Comparison of ENCODE assay signal across 9 mouse cellular contexts in genomic region chr6:28419673-28420072, GRCm38 (mm10). TPM values are rescaled to one million over a fixed set of nuclear protein-coding genes. Genes with fewer than 3 reads are reported as not detected.
DNase-seq lines count a peak whose midpoint lies in the region; ATAC-seq and TF ChIP-seq lines count a peak whose summit lies in the region.
"Had no signal": no experiment of that assay in that cellular context is flagged by ENCODE, and none has a peak within 500 bp of the region (broad histone marks: within the 10 kb centered on the region; RNA-seq: fewer than 3 reads in every experiment).

No protein-coding gene starts in this region.

- ATAC-seq in heart, embryonic 11.5 days (replicated peaks; ENCODE audit: insufficient number of reproducible peaks, low FRiP score, low TSS enrichment) = no peak
- no peak for ATAC-seq in neural tube, embryonic 12.5 days (ENCODE audit: low FRiP score, low read depth)
- no peak for ATAC-seq in liver, embryonic 11.5 days (replicated peaks; ENCODE audit: low FRiP score)
- ATAC-seq in stomach, postnatal 0 days (ENCODE audit: low FRiP score, low TSS enrichment) = no peak
- no peak for ATAC-seq in granulocyte monocyte progenitor cell, adult 5-6 weeks (replicated peaks; ENCODE audit: poor library complexity, severe bottlenecking)

- WGBS in heart, embryonic 11.5 days (ENCODE audit: insufficient replicate concordance) = 77% methylated on average over 2 of the region's 2 CpGs
- 89% methylated on average over 2 of the region's 2 CpGs for WGBS in neural tube, embryonic 12.5 days
- 85% methylated on average over 2 of the region's 2 CpGs for WGBS in liver, embryonic 11.5 days
- WGBS in stomach, postnatal 0 days = 47% methylated on average over 2 of the region's 2 CpGs

- DNase-seq in heart, postnatal 14 days = no peak
- DNase-seq in neural tube, embryonic 10.5 days (ENCODE audit: extremely low spot score, low spot score) = no peak
- no peak for DNase-seq in liver, embryonic 11.5 days (ENCODE audit: low spot score)
- DNase-seq in stomach, postnatal 0 days (ENCODE audit: low spot score) = no peak
- no peak for DNase-seq in gastrocnemius, postnatal 25 days

- TF ChIP-seq EP300 in stomach, postnatal 0 days (optimal IDR thresholded peaks at IDR 0.05) = no peak

- no peak overlapping the region for H3K27ac ChIP-seq in heart, embryonic 11.5 days (ENCODE audit: low read depth, low read length)
- no peak overlapping the region for H3K27ac ChIP-seq in neural tube, embryonic 12.5 days
- H3K27ac ChIP-seq in liver, embryonic 11.5 days (ENCODE audit: low read depth, low read length) = no peak overlapping the region
- no peak overlapping the region for H3K27ac ChIP-seq in stomach, postnatal 0 days (replicated peaks)

- TF ChIP-seq CTCF in stomach, postnatal 0 days (IDR thresholded peaks at IDR 0.05; ENCODE audit: low read depth) = no peak

- intact Hi-C loops in heart, postnatal 14 days (cut with DNase I) = loop anchor here (5.0 kb wide), 1 partner anchor 157 kb away; no protein-coding TSS in a partner anchor

- H3K9ac ChIP-seq in heart, embryonic 11.5 days (ENCODE audit: low read depth, low read length) = 0 out of 2 replicates have a peak overlapping the region, but pooled peaks have one; percentile 5
- no peak overlapping the region for H3K9ac ChIP-seq in neural tube, embryonic 12.5 days
- H3K9ac ChIP-seq in liver, embryonic 11.5 days (ENCODE audit: low read depth, low read length) = no peak overlapping the region
- no peak overlapping the region for H3K9ac ChIP-seq in stomach, postnatal 0 days (ENCODE audit: low read length)

- no peaks in the 10 kb centered on the region for H3K9me3 ChIP-seq in heart, embryonic 11.5 days (replicated peaks; ENCODE audit: control insufficient read depth, low read length)
- no peaks in the 10 kb centered on the region for H3K9me3 ChIP-seq in neural tube, embryonic 12.5 days
- no peaks in the 10 kb centered on the region for H3K9me3 ChIP-seq in liver, embryonic 11.5 days (ENCODE audit: control insufficient read depth, low read length)
- H3K9me3 ChIP-seq in stomach, postnatal 0 days (ENCODE audit: control insufficient read depth, low read length) = no peaks in the 10 kb centered on the region

- peak overlapping the region; percentile 10 for H3K4me2 ChIP-seq in heart, embryonic 11.5 days
- peak overlapping the region; percentile 91 for H3K4me2 ChIP-seq in neural tube, embryonic 12.5 days (replicated peaks)
- H3K4me2 ChIP-seq in liver, embryonic 11.5 days = peak overlapping the region; percentile 97
- peak overlapping the region; percentile 70 for H3K4me2 ChIP-seq in stomach, postnatal 0 days (replicated peaks; ENCODE audit: low read depth)

- H3K36me3 ChIP-seq in heart, embryonic 11.5 days (ENCODE audit: control insufficient read depth, insufficient read depth, low read length) = peaks cover 19% of the 10 kb centered on the region
- peaks cover 34% of the 10 kb centered on the region for H3K36me3 ChIP-seq in neural tube, embryonic 12.5 days
- peaks cover 15% of the 10 kb centered on the region for H3K36me3 ChIP-seq in liver, embryonic 11.5 days (ENCODE audit: control insufficient read depth, insufficient read depth, low read length)
- H3K36me3 ChIP-seq in stomach, postnatal 0 days (ENCODE audit: control insufficient read depth, insufficient read depth, low read length) = peaks cover 15% of the 10 kb centered on the region

- no peaks in the 10 kb centered on the region for H3K27me3 ChIP-seq in heart, embryonic 11.5 days (ENCODE audit: control insufficient read depth, insufficient read depth, low read length)
- no peaks in the 10 kb centered on the region for H3K27me3 ChIP-seq in neural tube, embryonic 12.5 days (replicated peaks)
- H3K27me3 ChIP-seq in liver, embryonic 11.5 days (replicated peaks; ENCODE audit: control insufficient read depth, insufficient read depth, low read length) = no peaks in the 10 kb centered on the region
- no peaks in the 10 kb centered on the region for H3K27me3 ChIP-seq in stomach, postnatal 0 days (ENCODE audit: control insufficient read depth, insufficient read depth, low read length)

- H3K4me1 ChIP-seq in heart, embryonic 11.5 days (ENCODE audit: control insufficient read depth, insufficient read depth, low read length) = peaks cover 27% of the 10 kb centered on the region
- peaks cover 29% of the 10 kb centered on the region for H3K4me1 ChIP-seq in neural tube, embryonic 12.5 days
- H3K4me1 ChIP-seq in liver, embryonic 11.5 days (replicated peaks; ENCODE audit: control insufficient read depth, insufficient read depth, low read length) = peaks cover 21% of the 10 kb centered on the region
- peaks cover 11% of the 10 kb centered on the region; the same call in 1 of the 2 replicates for H3K4me1 ChIP-seq in stomach, postnatal 0 days (replicated peaks; ENCODE audit: control insufficient read depth, insufficient read depth)

- no peak overlapping the region for H3K4me3 ChIP-seq in heart, embryonic 11.5 days (ENCODE audit: low read depth, low read length)
- H3K4me3 ChIP-seq in neural tube, embryonic 12.5 days = no peak overlapping the region
- H3K4me3 ChIP-seq in liver, embryonic 11.5 days (ENCODE audit: low read depth, low read length) = no peak overlapping the region
- no peak overlapping the region for H3K4me3 ChIP-seq in stomach, postnatal 0 days (ENCODE audit: low read depth, low read length)

RNA-seq across cellular contexts. Expression of gene Arf5, which starts 3.7 kb away (rescaled TPM):
- polyA plus RNA-seq in heart, embryonic 11.5 days (2014; fragmentation: Nextera tagmentation; extraction: Ambion mirVana) = 243 and 281 TPM in 2 replicates
- total RNA-seq in heart, postnatal 14 days (2021) = 100 to 1,000 TPM; 172 to 176 TPM
- 346 and 362 TPM in 2 replicates for polyA plus RNA-seq in neural tube, embryonic 12.5 days (2016; fragmentation: Nextera tagmentation; extraction: Ambion mirVana)
- 348 and 356 TPM in 2 replicates for polyA plus RNA-seq in liver, embryonic 11.5 days (2014; fragmentation: Nextera tagmentation; extraction: Ambion mirVana)
- polyA plus RNA-seq in stomach, postnatal 0 days (2015; fragmentation: Nextera tagmentation; extraction: Ambion mirVana) = 296 and 303 TPM in 2 replicates
- 10 to 100 TPM; 79.8 to 88.0 TPM for total RNA-seq in gastrocnemius, postnatal 25 days (2021)
- total RNA-seq in granulocyte monocyte progenitor cell, adult 5-6 weeks (2014; fragmentation: Nextera tagmentation) = 34.4 and 53.3 TPM in 2 replicates
- 42.1 and 59.1 TPM in 2 replicates for total RNA-seq in granulocyte monocyte progenitor cell, adult 5-6 weeks (2017)

RNA-seq across cellular contexts. Expression of gene Fscn3, which starts 7.9 kb away (rescaled TPM):
- polyA plus RNA-seq in heart, embryonic 11.5 days (2014; fragmentation: Nextera tagmentation; extraction: Ambion mirVana) = not detected in 2 replicates
- total RNA-seq in heart, postnatal 14 days (2021) = under 1 TPM in 1 of 2 experiments, not detected in 1; 0.14 TPM
- polyA plus RNA-seq in neural tube, embryonic 12.5 days (2016; fragmentation: Nextera tagmentation; extraction: Ambion mirVana) = not detected in 2 replicates
- polyA plus RNA-seq in liver, embryonic 11.5 days (2014; fragmentation: Nextera tagmentation; extraction: Ambion mirVana) = 0.33 and 0.55 TPM in 2 replicates
- polyA plus RNA-seq in stomach, postnatal 0 days (2015; fragmentation: Nextera tagmentation; extraction: Ambion mirVana) = not detected in 2 replicates
- total RNA-seq in gastrocnemius, postnatal 25 days (2021) = not detected
- total RNA-seq in granulocyte monocyte progenitor cell, adult 5-6 weeks (2014; fragmentation: Nextera tagmentation) = not detected in 2 replicates
- not detected in 2 replicates for total RNA-seq in granulocyte monocyte progenitor cell, adult 5-6 weeks (2017)

RNA-seq across cellular contexts. Expression of gene Gcc1, which starts 8.5 kb away (rescaled TPM):
- 4.0 and 4.4 TPM in 2 replicates for polyA plus RNA-seq in heart, embryonic 11.5 days (2014; fragmentation: Nextera tagmentation; extraction: Ambion mirVana)
- total RNA-seq in heart, postnatal 14 days (2021) = 1 to 10 TPM; 8.1 to 9.0 TPM
- polyA plus RNA-seq in neural tube, embryonic 12.5 days (2016; fragmentation: Nextera tagmentation; extraction: Ambion mirVana) = 12.8 and 13.8 TPM in 2 replicates
- 5.8 and 6.7 TPM in 2 replicates for polyA plus RNA-seq in liver, embryonic 11.5 days (2014; fragmentation: Nextera tagmentation; extraction: Ambion mirVana)
- 5.6 and 6.3 TPM in 2 replicates for polyA plus RNA-seq in stomach, postnatal 0 days (2015; fragmentation: Nextera tagmentation; extraction: Ambion mirVana)
- 1 to 10 TPM; 5.8 to 6.6 TPM for total RNA-seq in gastrocnemius, postnatal 25 days (2021)
- total RNA-seq in granulocyte monocyte progenitor cell, adult 5-6 weeks (2014; fragmentation: Nextera tagmentation) = 7.0 TPM in 2 replicates
- 10.9 and 11.2 TPM in 2 replicates for total RNA-seq in granulocyte monocyte progenitor cell, adult 5-6 weeks (2017)

RNA-seq across cellular contexts. Expression of gene Zfp800, which starts 21.9 kb away (rescaled TPM):
- 12.1 and 17.7 TPM in 2 replicates for polyA plus RNA-seq in heart, embryonic 11.5 days (2014; fragmentation: Nextera tagmentation; extraction: Ambion mirVana)
- 10 to 100 TPM; 11.4 to 13.5 TPM for total RNA-seq in heart, postnatal 14 days (2021)
- polyA plus RNA-seq in neural tube, embryonic 12.5 days (2016; fragmentation: Nextera tagmentation; extraction: Ambion mirVana) = 22.0 and 27.1 TPM in 2 replicates
- polyA plus RNA-seq in liver, embryonic 11.5 days (2014; fragmentation: Nextera tagmentation; extraction: Ambion mirVana) = 39.5 and 41.2 TPM in 2 replicates
- 17.8 and 18.4 TPM in 2 replicates for polyA plus RNA-seq in stomach, postnatal 0 days (2015; fragmentation: Nextera tagmentation; extraction: Ambion mirVana)
- 1 to 10 TPM; 5.1 to 5.5 TPM for total RNA-seq in gastrocnemius, postnatal 25 days (2021)
- 35.8 and 48.4 TPM in 2 replicates for total RNA-seq in granulocyte monocyte progenitor cell, adult 5-6 weeks (2014; fragmentation: Nextera tagmentation)
- total RNA-seq in granulocyte monocyte progenitor cell, adult 5-6 weeks (2017) = 54.5 and 58.2 TPM in 2 replicates

RNA-seq across cellular contexts. Expression of gene Pax4, which starts 29.5 kb away (rescaled TPM):
- not detected in 2 replicates for polyA plus RNA-seq in heart, embryonic 11.5 days (2014; fragmentation: Nextera tagmentation; extraction: Ambion mirVana)
- total RNA-seq in heart, postnatal 14 days (2021) = not detected
- polyA plus RNA-seq in neural tube, embryonic 12.5 days (2016; fragmentation: Nextera tagmentation; extraction: Ambion mirVana) = not detected in 2 replicates
- polyA plus RNA-seq in liver, embryonic 11.5 days (2014; fragmentation: Nextera tagmentation; extraction: Ambion mirVana) = 0.26 TPM in 1 of 2 replicates, not detected in the other
- not detected in 2 replicates for polyA plus RNA-seq in stomach, postnatal 0 days (2015; fragmentation: Nextera tagmentation; extraction: Ambion mirVana)
- not detected for total RNA-seq in gastrocnemius, postnatal 25 days (2021)
- total RNA-seq in granulocyte monocyte progenitor cell, adult 5-6 weeks (2014; fragmentation: Nextera tagmentation) = not detected in 2 replicates
- not detected in 2 replicates for total RNA-seq in granulocyte monocyte progenitor cell, adult 5-6 weeks (2017)
- total RNA-seq: neutrophil, adult 5-6 weeks had no signal

Comparison
In these comparisons a context has a peak if more than half of its experiments do, and no peak if none do; other contexts are left out.
1. H3K4me2 ChIP-seq: peak in every context shown above with its lines; median percentile 97 in liver, embryonic 11.5 days; 91 in neural tube, embryonic 12.5 days; 70 in stomach, postnatal 0 days; 10 in heart, embryonic 11.5 days.